Mouse (Mus musculus): ENCODE results near the gene Meis2.

DNA sequence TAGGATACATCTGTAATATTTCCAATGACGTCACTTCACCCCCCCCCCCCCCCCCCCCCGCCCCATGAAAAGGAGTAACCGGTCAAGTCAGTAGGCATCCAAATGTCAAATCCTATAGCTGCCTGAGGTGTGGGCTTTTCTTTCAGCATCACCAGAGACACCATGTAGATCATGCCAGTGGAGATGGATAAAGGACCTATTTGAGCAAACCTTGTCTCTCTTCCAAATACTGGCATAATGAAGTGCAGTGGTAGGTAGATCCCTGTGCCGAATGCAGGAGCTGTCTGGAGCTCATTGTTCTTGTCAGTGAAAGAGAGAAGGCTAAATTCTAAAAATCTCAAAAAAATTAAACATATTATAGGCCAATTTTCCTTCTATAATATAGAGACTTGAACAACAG lies 151.1 kb downstream of the Meis2 start:
- TF ChIP-seq CTCF (IDR thresholded peaks at IDR 0.05 in 2 of 3, conservative IDR thresholded peaks at IDR 0.05 in 1 of 3; ENCODE audit: control insufficient read depth in 1 of 3, insufficient read depth in 1 of 3, low read depth in 2 of 3, low read length in 3 of 3, poor library complexity in 1 of 3, severe bottlenecking in 1 of 3), result no peak
- no peak for TF ChIP-seq TAL1 (IDR thresholded peaks at IDR 0.05; ENCODE audit: low read length)
- no peak for TF ChIP-seq EP300 (IDR thresholded peaks at IDR 0.05; ENCODE audit: low read depth in 1 of 2, low read length in 2 of 2)
- no peak for TF ChIP-seq POLR2A (IDR thresholded peaks at IDR 0.05; ENCODE audit: control insufficient read depth in 1 of 2, insufficient read depth in 1 of 2, low read depth in 1 of 2, low read length in 2 of 2, poor library complexity in 1 of 2)
- TF ChIP-seq E2F4 (IDR thresholded peaks at IDR 0.05; ENCODE audit: borderline replicate concordance, low read depth, low read length), result no peak
- no peak for TF ChIP-seq TBP (IDR thresholded peaks at IDR 0.05; ENCODE audit: low read depth, low read length)
- no peak for TF ChIP-seq ZC3H11A (IDR thresholded peaks at IDR 0.05; ENCODE audit: low read depth, low read length)
- TF ChIP-seq ELF1 (IDR thresholded peaks at IDR 0.05; ENCODE audit: low read depth, low read length), result no peak

All from MEL (cell line).